Mouse (Mus musculus) lung, postnatal 0 days (tissue): ENCODE results near the gene Catsperd.

Experiments
- CTCF ChIP-seq: IDR thresholded peaks from 2 replicates; pipeline ENCODE4 v1.5.1; 2016; ENCODE audit warnings: antibody characterized with exemption, mild to moderate bottlenecking
- EP300 ChIP-seq: IDR thresholded peaks from 2 replicates; pipeline ENCODE4 v1.6.1; 2016; ENCODE audit warnings: antibody characterized with exemption, mild to moderate bottlenecking, control low read depth

DNA sequence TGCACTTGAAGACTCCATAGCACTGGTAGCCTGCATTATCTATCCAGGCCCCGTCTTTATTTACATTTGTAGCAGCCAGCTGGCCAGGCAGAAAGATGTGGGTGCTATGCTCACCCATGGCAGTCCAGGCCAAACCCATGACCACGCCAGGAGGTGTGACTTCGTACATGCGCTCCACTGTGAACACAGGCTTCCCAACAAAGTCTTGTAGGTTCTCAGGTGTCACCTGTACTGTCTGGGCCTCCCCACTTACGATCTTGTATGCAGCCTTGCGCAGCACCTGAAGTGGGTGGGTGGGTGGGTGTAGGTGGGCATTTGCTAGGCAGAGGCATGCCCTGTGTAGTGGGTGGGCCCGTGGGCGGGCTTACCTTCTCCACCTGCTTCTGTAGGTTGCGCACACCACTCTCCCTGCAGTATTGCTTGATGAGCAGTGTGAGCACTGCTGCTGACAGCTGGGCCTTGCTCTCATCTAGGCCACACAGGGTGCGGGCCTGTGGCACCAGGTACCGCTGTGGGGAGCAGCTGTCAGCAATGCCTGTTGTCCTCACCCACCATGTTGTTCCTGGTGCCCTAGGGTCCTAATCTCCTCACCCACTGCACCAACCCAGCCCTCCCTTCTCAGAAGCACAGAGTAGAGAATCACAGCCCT lies 12.7 kb upstream of the Catsperd start:
- TF ChIP-seq CTCF: no peak
- TF ChIP-seq EP300: no peak
